26 mouse cellular contexts compared by ENCODE assay signal in the genomic region with DNA sequence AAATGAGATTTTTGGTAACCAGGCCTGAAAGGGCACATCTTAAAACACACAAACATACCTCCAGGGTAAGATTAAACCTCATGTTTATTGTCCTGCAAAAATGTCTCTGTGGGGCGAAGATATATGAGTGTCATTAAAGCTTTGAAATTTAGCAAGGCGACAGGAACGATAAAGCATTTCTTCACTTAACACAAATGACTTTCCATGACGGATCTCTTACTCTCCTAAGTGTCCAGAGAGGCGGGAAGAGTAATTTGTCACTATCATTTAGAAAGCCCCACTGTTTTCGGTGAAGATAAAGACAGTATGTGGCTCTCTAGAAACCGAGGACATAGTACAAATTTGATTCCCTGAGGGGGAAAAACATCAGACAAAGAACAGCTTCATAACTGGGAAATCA. TPM values are rescaled to one million over a fixed set of nuclear protein-coding genes. Genes with fewer than 3 reads are reported as not detected.
DNase-seq lines count a peak whose midpoint lies in the region; ATAC-seq lines count a peak whose summit lies in the region.
"Had no signal": no experiment of that assay in that cellular context is flagged by ENCODE, and none has a peak within 500 bp of the region (broad histone marks: within the 10 kb centered on the region; RNA-seq: fewer than 3 reads in every experiment).

No protein-coding gene starts in this region.

- 26% methylated on average over 7 of the region's 7 CpGs for WGBS in kidney, embryonic 15.5 days
- WGBS in neural tube, embryonic 12.5 days = 18% methylated on average over 7 of the region's 7 CpGs
- 16% methylated on average over 7 of the region's 7 CpGs for WGBS in neural tube, embryonic 15.5 days

- H3K4me1 ChIP-seq in kidney, embryonic 15.5 days = peaks cover 39% of the 10 kb centered on the region
- H3K4me1 ChIP-seq in neural tube, embryonic 12.5 days = peaks cover 26% of the 10 kb centered on the region
- peaks cover 30% of the 10 kb centered on the region for H3K4me1 ChIP-seq in neural tube, embryonic 15.5 days

- intact Hi-C loops in heart, postnatal 25 days (cut with DNase I) = no loop called here

- DNase-seq in heart, adult 11 months = peak; percentile 16
- no peak for DNase-seq in heart, postnatal 25 days (ENCODE audit: low spot score)
- no peak for DNase-seq in kidney, adult 18-20 months
- no peak for DNase-seq in natural killer cell, adult 2 months (ENCODE audit: low spot score in 2 of 2)
- DNase-seq: adrenal gland, postnatal 14 days; cerebellum, adult 11 months; gastrocnemius, adult 2 months; gastrocnemius, postnatal 36 days; heart, adult 2 months; liver; lung, adult 2 months; lung, postnatal 10 days; midbrain, embryonic 14.5 days; right cerebral cortex, postnatal 25 days; thymus, postnatal 14 days had no signal

- H3K9me3 ChIP-seq in kidney, embryonic 15.5 days (replicated peaks) = no peaks in the 10 kb centered on the region
- H3K9me3 ChIP-seq in neural tube, embryonic 12.5 days = no peaks in the 10 kb centered on the region
- H3K9me3 ChIP-seq in neural tube, embryonic 15.5 days (replicated peaks) = no peaks in the 10 kb centered on the region
- H3K9me3 ChIP-seq: embryonic facial prominence, embryonic 13.5 days; forebrain, embryonic 10.5 days; forebrain, embryonic 15.5 days; heart, embryonic 12.5 days; stomach, embryonic 15.5 days had no signal

- ATAC-seq in kidney, embryonic 15.5 days (replicated peaks; ENCODE audit: low FRiP score) = 0 out of 2 replicates have a peak, but pooled peaks have one; percentile 5
- peak; percentile 70 for ATAC-seq in neural tube, embryonic 12.5 days (ENCODE audit: low FRiP score, low read depth)
- no peak for ATAC-seq in neural tube, embryonic 15.5 days (ENCODE audit: low FRiP score)
- ATAC-seq: CD4-positive, CD25-positive, alpha-beta regulatory T cell, adult 4 months; forebrain, embryonic 15.5 days had no signal

- no peak overlapping the region for H3K9ac ChIP-seq in kidney, embryonic 15.5 days
- no peak overlapping the region for H3K9ac ChIP-seq in neural tube, embryonic 12.5 days
- H3K9ac ChIP-seq in neural tube, embryonic 15.5 days (replicated peaks) = no peak overlapping the region
- H3K9ac ChIP-seq: embryonic facial prominence, embryonic 13.5 days; forebrain, embryonic 15.5 days; heart, embryonic 12.5 days; liver, embryonic 14.5 days; stomach, embryonic 15.5 days had no signal

- H3K4me3 ChIP-seq in kidney, embryonic 15.5 days (replicated peaks) = no peak overlapping the region
- no peak overlapping the region for H3K4me3 ChIP-seq in neural tube, embryonic 12.5 days
- H3K4me3 ChIP-seq in neural tube, embryonic 15.5 days (replicated peaks) = no peak overlapping the region
- H3K4me3 ChIP-seq: embryonic facial prominence, embryonic 13.5 days; forebrain, embryonic 10.5 days; forebrain, embryonic 15.5 days; gastrocnemius, adult 2 months; heart, adult 2 months; heart, embryonic 12.5 days; stomach, embryonic 15.5 days had no signal

- H3K27me3 ChIP-seq in kidney, embryonic 15.5 days = no peaks in the 10 kb centered on the region
- no peaks in the 10 kb centered on the region for H3K27me3 ChIP-seq in neural tube, embryonic 12.5 days (replicated peaks)
- H3K27me3 ChIP-seq in neural tube, embryonic 15.5 days (replicated peaks) = no peaks in the 10 kb centered on the region
- H3K27me3 ChIP-seq: embryonic facial prominence, embryonic 13.5 days; forebrain, embryonic 15.5 days; heart, embryonic 12.5 days; stomach, embryonic 15.5 days had no signal

- no peak overlapping the region for H3K4me2 ChIP-seq in kidney, embryonic 15.5 days
- no peak overlapping the region for H3K4me2 ChIP-seq in neural tube, embryonic 12.5 days (replicated peaks)
- H3K4me2 ChIP-seq in neural tube, embryonic 15.5 days = no peak overlapping the region
- H3K4me2 ChIP-seq: embryonic facial prominence, embryonic 13.5 days; forebrain, embryonic 15.5 days; heart, embryonic 12.5 days; stomach, embryonic 15.5 days had no signal

- peaks cover 14% of the 10 kb centered on the region for H3K36me3 ChIP-seq in kidney, embryonic 15.5 days
- peaks cover 6% of the 10 kb centered on the region for H3K36me3 ChIP-seq in neural tube, embryonic 12.5 days
- peaks cover 5% of the 10 kb centered on the region; the same call in 1 of the 2 replicates for H3K36me3 ChIP-seq in neural tube, embryonic 15.5 days
- H3K36me3 ChIP-seq: stomach, embryonic 15.5 days had no signal

- peak overlapping the region; percentile 82 for H3K27ac ChIP-seq in kidney, embryonic 15.5 days
- H3K27ac ChIP-seq in neural tube, embryonic 12.5 days = no peak overlapping the region
- no peak overlapping the region for H3K27ac ChIP-seq in neural tube, embryonic 15.5 days (replicated peaks)
- H3K27ac ChIP-seq: embryonic facial prominence, embryonic 13.5 days; forebrain, embryonic 10.5 days; forebrain, embryonic 15.5 days; heart, adult 2 months; liver, embryonic 14.5 days; macrophage; stomach, embryonic 15.5 days had no signal

RNA-seq across cellular contexts. Expression of a gene that starts 8.4 kb away (rescaled TPM):
- total RNA-seq in heart, postnatal 25 days (2021) = 100 to 1,000 TPM; 142 to 157 TPM
- polyA plus RNA-seq in kidney, embryonic 15.5 days (2015; fragmentation: Nextera tagmentation; extraction: Ambion mirVana) = 269 and 292 TPM in 2 replicates
- polyA plus RNA-seq in neural tube, embryonic 12.5 days (2016; fragmentation: Nextera tagmentation; extraction: Ambion mirVana) = 292 and 323 TPM in 2 replicates
- 454 and 487 TPM in 2 replicates for polyA plus RNA-seq in neural tube, embryonic 15.5 days (2015; fragmentation: Nextera tagmentation; extraction: Ambion mirVana)
